Mouse (Mus musculus) brain, embryonic 14.5 days (tissue): ENCODE measurements around the gene Fli1.

Source experiments
- CTCF ChIP-seq: fragments of 200-500 bp; IDR thresholded peaks from 2 replicates; pipeline ENCODE4 v1.5.1; 2012; ENCODE audit warnings: inconsistent platforms, mild to moderate bottlenecking, moderate library complexity, borderline replicate concordance; ENCODE audit not compliant: insufficient read depth, insufficient read length; ENCODE audit errors: extremely low read depth
- POLR2A ChIP-seq: fragments of 200-500 bp; IDR thresholded peaks from 2 replicates; pipeline ENCODE4 v1.6.1; 2012; ENCODE audit warnings: mild to moderate bottlenecking, inconsistent platforms, borderline replicate concordance; ENCODE audit not compliant: poor library complexity, insufficient read depth, insufficient read length, severe bottlenecking; ENCODE audit errors: extremely low read depth

- no peak for TF ChIP-seq CTCF
- TF ChIP-seq POLR2A, result no peak
Observed at GRCm38 (mm10) chr9:32559859-32560258, 17.2 kb upstream of the Fli1 start.
